Mouse (Mus musculus) hindbrain, embryonic 16.5 days (tissue): ENCODE results near the gene Mtrf1l. TPM values are rescaled to one million over a fixed set of nuclear protein-coding genes. Genes with fewer than 3 reads are reported as not detected.
A peak's percentile ranks its signal among the peaks of the same experiment; 100 is the strongest.

ENCODE experiments used
- ATAC-seq: fragments of 200-750 bp; cut with Nextera tagmentation; 2 replicates; pipeline ENCODE4 v1.8.0; 2017; ENCODE audit warnings: moderate TSS enrichment, moderate library complexity
- H3K27ac ChIP-seq: fragments of 300-500 bp; sonication (generic); 2 replicates; pipeline ENCODE4 v1.5.1; 2014; ENCODE audit warnings: low read depth, mild to moderate bottlenecking, control low read depth, low read length, moderate library complexity
- H3K27me3 ChIP-seq: fragments of 300-500 bp; sonication (generic); replicated peaks from 2 replicates; pipeline ENCODE4 v1.6.1; 2014; ENCODE audit warnings: low read length; ENCODE audit not compliant: control insufficient read depth, insufficient read depth
- H3K36me3 ChIP-seq: fragments of 300-500 bp; sonication (generic); 2 replicates; pipeline ENCODE4 v1.6.1; 2014; ENCODE audit warnings: mild to moderate bottlenecking, low read length, moderate library complexity, mixed read lengths; ENCODE audit not compliant: control insufficient read depth, insufficient read depth
- H3K4me1 ChIP-seq: fragments of 300-500 bp; sonication (generic); 2 replicates; pipeline ENCODE4 v1.6.1; 2014; ENCODE audit warnings: low read depth, low read length; ENCODE audit not compliant: control insufficient read depth, insufficient read depth
- H3K4me2 ChIP-seq: fragments of 300-500 bp; sonication (generic); 2 replicates; pipeline ENCODE4 v1.6.1; 2014; ENCODE audit warnings: mild to moderate bottlenecking, low read length, control low read depth, moderate library complexity
- H3K4me3 ChIP-seq: fragments of 300-500 bp; sonication (generic); 2 replicates; pipeline ENCODE4 v1.5.1; 2014; ENCODE audit warnings: mild to moderate bottlenecking, low read length, control low read depth, moderate library complexity
- H3K9ac ChIP-seq: fragments of 300-500 bp; sonication (generic); 2 replicates; pipeline ENCODE4 v1.6.1; 2014; ENCODE audit warnings: low read depth, mild to moderate bottlenecking, control low read depth, low read length, moderate library complexity
- H3K9me3 ChIP-seq: fragments of 300-500 bp; sonication (generic); 2 replicates; pipeline ENCODE4 v1.6.1; 2014; ENCODE audit warnings: mild to moderate bottlenecking, low read length, moderate library complexity; ENCODE audit not compliant: control insufficient read depth
- WGBS: fragments of 180-500 bp; shearing (Covaris S2); extraction: QIAGEN DNeasy Blood & Tissue Kit; methylation state at CpG from one replicate; pipeline ENCODE4 v1.1.7; 2014; 5-methylcytosine and 5-hydroxymethylcytosine counted together
- polyA plus RNA-seq: library from polyadenylated mRNA; unstranded; fragments of >200 nt; fragmentation: Nextera tagmentation; extraction: Ambion mirVana; gene quantifications from 2 replicates; pipeline ENCODE4 v1.2.1, GENCODE M21; 2015

Gene Mtrf1l
- polyA plus RNA-seq, 1 experiment from 2014 or later: 10.7 TPM

DNA sequence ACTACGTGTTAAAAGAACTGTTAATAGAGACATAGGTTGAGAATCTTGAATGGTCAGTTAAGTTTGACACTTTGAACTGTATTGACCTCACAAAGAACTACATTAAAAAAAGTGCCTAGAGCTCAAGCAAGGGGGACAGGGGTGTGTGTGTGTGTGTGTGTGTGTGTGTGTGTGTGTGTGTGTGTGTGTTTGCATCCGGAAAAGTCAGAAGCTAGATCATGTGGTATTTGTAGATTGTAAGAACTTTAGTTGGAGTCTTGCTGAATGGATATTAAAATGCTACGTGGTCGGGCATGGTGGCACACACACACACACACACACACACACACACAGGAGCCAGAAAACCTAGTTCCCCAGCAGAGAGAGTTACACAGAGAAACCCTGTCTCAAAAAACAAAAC lies 16.7 kb downstream of the Mtrf1l start:
- ATAC-seq: no peak
- H3K36me3 ChIP-seq: no peaks in the 10 kb centered on the region
- H3K27me3 ChIP-seq: no peaks in the 10 kb centered on the region
- H3K27ac ChIP-seq: no peak overlapping the region
- H3K4me2 ChIP-seq: no peak overlapping the region
- 83% methylated on average over 4 of the region's 4 CpGs for WGBS
- H3K9me3 ChIP-seq: no peaks in the 10 kb centered on the region
- no peak overlapping the region for H3K4me3 ChIP-seq
- H3K9ac ChIP-seq: no peak overlapping the region
- peaks cover 25% of the 10 kb centered on the region for H3K4me1 ChIP-seq

DNA sequence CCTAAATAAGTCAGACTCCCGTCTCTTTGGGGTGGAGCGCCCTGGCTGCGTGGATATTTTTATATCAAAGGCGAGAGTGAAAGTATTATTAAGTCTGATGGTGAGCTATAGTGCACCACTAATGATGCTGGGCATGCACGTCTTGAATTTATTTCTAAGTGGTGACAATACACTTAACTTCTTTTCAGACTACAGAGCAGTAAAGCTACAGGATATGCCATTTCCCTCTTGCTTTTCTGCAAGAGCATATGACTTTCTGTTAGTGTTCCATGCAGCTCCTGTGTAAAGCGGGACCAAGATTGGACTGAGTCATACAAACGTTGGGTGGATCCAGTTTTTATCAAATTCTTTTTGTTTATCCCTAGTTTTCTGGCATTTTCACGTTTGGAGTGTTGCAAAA lies 17.3 kb downstream of the Mtrf1l start:
- Histone ChIP-seq H3K4me3 (peak overlapping the region; percentile 81), H3K9me3 (no peaks in the 10 kb centered on the region), H3K4me1 (peaks cover 25% of the 10 kb centered on the region), H3K9ac (peak overlapping the region; percentile 74), H3K36me3 (no peaks in the 10 kb centered on the region), H3K27me3 (no peaks in the 10 kb centered on the region), H3K4me2 (peak overlapping the region; percentile 98), H3K27ac (peak overlapping the region; percentile 95)
- 20% methylated on average over 8 of the region's 8 CpGs for WGBS
- ATAC-seq: no peak

DNA sequence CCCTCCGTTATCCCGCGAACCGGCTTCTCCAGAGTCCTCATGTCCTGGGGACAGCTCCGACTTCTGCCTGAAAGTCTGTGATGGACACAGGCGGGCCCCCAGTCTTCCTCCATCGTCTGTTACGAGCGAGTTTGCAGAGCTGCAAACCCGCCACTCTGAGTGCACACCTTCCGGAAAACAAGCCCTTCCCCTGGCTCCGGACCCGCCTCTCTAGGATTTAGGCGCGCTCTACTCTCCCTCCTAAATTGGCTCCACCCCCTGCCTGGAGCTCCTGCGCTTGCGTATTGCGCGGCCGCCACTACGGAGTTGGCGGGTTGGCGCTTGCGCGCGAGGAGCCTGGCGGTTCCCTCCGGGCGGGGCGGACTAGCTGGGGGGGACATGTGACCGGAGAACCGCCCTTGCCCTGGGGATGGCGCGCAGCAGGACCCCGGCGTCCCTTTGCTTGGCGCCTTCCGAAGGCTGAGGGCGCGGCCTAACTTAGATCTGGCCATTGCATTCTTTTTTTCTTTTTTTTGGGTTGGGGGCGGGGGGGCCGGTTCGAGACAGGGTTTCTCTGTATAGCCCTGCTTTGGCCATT lies 17.9 kb downstream of the Mtrf1l start:
- Histone ChIP-seq H3K36me3 (0 out of 2 replicates have a peak, but pooled peaks cover 2% of the 10 kb centered on the region), H3K9me3 (no peaks in the 10 kb centered on the region), H3K4me1 (peaks cover 25% of the 10 kb centered on the region), H3K27ac (peak overlapping the region; percentile 95), H3K4me2 (peak overlapping the region; percentile 98), H3K27me3 (no peaks in the 10 kb centered on the region), H3K9ac (peak overlapping the region; percentile 74), H3K4me3 (peak overlapping the region; percentile 81)
- WGBS: under 1% methylated on average over 42 of the region's 43 CpGs
- peak; percentile 96 for ATAC-seq

DNA sequence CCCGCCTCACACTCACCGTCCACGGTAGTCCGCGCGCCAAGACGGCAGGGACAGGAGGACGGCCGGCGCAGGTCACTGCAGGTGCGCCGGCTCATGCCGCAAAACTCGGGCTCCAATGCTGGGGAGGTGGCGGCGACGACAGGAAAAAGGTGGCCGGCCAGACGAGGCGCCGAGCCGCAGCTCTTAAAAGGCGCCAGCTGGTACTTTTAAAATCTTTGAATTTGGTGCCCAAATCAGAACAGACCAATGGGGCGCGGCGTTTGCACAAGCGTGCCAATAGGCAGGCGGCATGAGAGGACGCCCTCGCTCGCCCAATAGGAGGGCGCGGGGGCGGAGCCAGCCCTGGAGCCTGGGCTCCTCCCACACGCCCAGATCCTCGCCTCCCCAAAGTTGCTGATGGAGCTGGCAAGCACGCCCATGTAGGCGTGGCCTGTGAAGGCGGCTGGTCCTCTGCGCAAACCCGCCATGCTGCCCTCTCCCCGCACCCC lies 18.4 kb downstream of the Mtrf1l start, which contains the start of gene Fbxo5:
Gene Fbxo5, minus strand, starts transcription at position 358 of the 488 bp plus-strand sequence.
- H3K4me2 ChIP-seq: peak within 1 kb of the TSS; percentile 98
- H3K27ac ChIP-seq: peak within 1 kb of the TSS; percentile 95
- no peaks in the 10 kb centered on the region for H3K9me3 ChIP-seq
- H3K9ac ChIP-seq: peak within 1 kb of the TSS; percentile 74
- peak; percentile 96 for ATAC-seq
- peaks cover 3% of the 10 kb centered on the region; the same call in 1 of the 2 replicates for H3K36me3 ChIP-seq
- under 1% methylated on average over 41 of the region's 42 CpGs for WGBS
- H3K4me1 ChIP-seq: peaks cover 25% of the 10 kb centered on the region
- H3K4me3 ChIP-seq: peak within 1 kb of the TSS; percentile 81
- H3K27me3 ChIP-seq: no peaks in the 10 kb centered on the region

GRCm38 (mm10) chr10:5804691-5805156 lies 19.0 kb downstream of the Mtrf1l start:
- peaks cover 25% of the 10 kb centered on the region for H3K4me1 ChIP-seq
- WGBS: under 1% methylated on average over 18 of the region's 24 CpGs
- H3K27ac ChIP-seq: no peak overlapping the region; the same call in 1 of the 2 replicates
- no peaks in the 10 kb centered on the region for H3K9me3 ChIP-seq
- H3K36me3 ChIP-seq: peaks cover 7% of the 10 kb centered on the region
- peak; percentile 29 for ATAC-seq
- peak overlapping the region; percentile 81 for H3K4me3 ChIP-seq
- peak overlapping the region; percentile 98 for H3K4me2 ChIP-seq
- H3K27me3 ChIP-seq: no peaks in the 10 kb centered on the region
- peak overlapping the region; percentile 54 for H3K9ac ChIP-seq

- no peak for ATAC-seq
- no peaks in the 10 kb centered on the region for H3K27me3 ChIP-seq
- no peak overlapping the region for H3K27ac ChIP-seq
- no peak overlapping the region for H3K9ac ChIP-seq
- peaks cover 25% of the 10 kb centered on the region for H3K4me1 ChIP-seq
- H3K4me3 ChIP-seq: peak overlapping the region; percentile 17
- H3K9me3 ChIP-seq: no peaks in the 10 kb centered on the region
- H3K36me3 ChIP-seq: peaks cover 7% of the 10 kb centered on the region
- H3K4me2 ChIP-seq: peak overlapping the region; percentile 44
- WGBS: 19% methylated on average over 1 of the region's 1 CpGs
Observed at GRCm38 (mm10) chr10:5803739-5804138, 20.0 kb downstream of the Mtrf1l start.

DNA sequence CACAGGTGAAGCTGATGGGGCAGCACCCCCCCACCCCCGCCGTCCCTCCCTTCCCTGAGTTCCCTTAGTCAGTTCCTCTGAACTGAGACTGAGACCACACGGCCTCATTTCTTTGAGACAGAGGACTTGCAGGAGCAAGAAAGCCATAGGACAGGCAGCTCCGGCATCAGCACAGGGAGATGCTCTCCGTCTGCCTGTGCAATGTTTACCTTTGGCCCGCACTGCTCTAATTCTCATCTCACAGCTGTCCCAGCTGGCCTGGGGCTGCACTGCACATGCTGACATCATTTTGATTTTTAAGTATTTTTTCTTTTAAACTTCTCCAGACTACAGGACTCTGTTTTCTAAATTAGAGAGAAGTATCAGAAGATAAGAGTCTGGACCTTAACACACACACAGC lies 20.8 kb downstream of the Mtrf1l start:
- H3K27ac ChIP-seq: no peak overlapping the region
- H3K36me3 ChIP-seq: peaks cover 7% of the 10 kb centered on the region
- peak overlapping the region; percentile 11 for H3K4me3 ChIP-seq
- H3K9ac ChIP-seq: 0 out of 2 replicates have a peak overlapping the region, but pooled peaks have one; percentile 4
- no peaks in the 10 kb centered on the region for H3K9me3 ChIP-seq
- no peak for ATAC-seq
- 36% methylated on average over 6 of the region's 6 CpGs for WGBS
- H3K27me3 ChIP-seq: no peaks in the 10 kb centered on the region
- peak overlapping the region; percentile 44 for H3K4me2 ChIP-seq
- H3K4me1 ChIP-seq: peaks cover 25% of the 10 kb centered on the region

DNA sequence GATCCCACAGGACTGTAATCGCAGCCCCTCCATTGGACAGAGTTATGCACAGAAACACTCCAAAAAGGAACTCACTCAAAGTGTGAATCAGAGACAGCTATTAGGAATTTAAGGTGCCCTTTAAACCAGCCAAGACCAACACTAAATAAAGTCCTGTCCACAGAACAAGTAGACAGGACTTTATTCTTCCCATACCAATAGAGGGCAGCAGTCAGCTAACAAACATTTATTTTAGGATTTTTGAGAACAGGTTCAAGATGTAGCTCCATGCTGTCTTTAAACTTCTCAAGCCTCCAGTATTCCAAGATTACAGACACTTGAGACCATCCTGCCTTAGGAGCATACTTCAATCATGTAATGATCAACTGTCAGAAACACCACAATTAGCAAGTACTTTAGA lies 23.2 kb downstream of the Mtrf1l start:
- peaks cover 22% of the 10 kb centered on the region for H3K4me1 ChIP-seq
- ATAC-seq: no peak
- no peak overlapping the region for H3K4me2 ChIP-seq
- H3K9ac ChIP-seq: no peak overlapping the region
- H3K4me3 ChIP-seq: no peak overlapping the region
- peaks cover 7% of the 10 kb centered on the region for H3K36me3 ChIP-seq
- 100% methylated on average over 1 of the region's 1 CpGs for WGBS
- no peak overlapping the region for H3K27ac ChIP-seq
- H3K9me3 ChIP-seq: no peaks in the 10 kb centered on the region
- H3K27me3 ChIP-seq: no peaks in the 10 kb centered on the region

DNA sequence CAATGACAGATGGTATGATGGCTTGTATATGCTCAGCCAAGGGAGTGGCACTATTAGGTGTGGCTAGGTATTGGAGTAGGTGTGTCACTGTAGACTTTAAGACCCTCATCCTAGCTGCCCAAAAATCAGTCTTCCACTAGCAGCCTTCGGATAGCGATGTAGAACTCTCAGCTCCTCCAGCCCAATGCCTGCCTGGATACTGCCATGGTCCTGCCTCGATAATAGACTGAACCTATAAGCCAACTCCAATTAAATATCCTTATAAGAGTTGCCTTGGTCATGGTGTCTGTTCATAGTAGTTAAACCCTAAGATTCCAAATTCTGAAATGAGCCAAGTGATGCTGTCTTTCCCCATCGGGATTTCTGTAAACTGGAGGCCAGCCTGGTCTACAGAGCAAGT lies 25.6 kb downstream of the Mtrf1l start:
- Histone ChIP-seq H3K4me1 (peaks cover 5% of the 10 kb centered on the region; the same call in 1 of the 2 replicates), H3K4me3 (no peak overlapping the region), H3K9me3 (no peaks in the 10 kb centered on the region), H3K36me3 (peaks cover 7% of the 10 kb centered on the region), H3K4me2 (no peak overlapping the region), H3K27ac (no peak overlapping the region), H3K27me3 (no peaks in the 10 kb centered on the region), H3K9ac (no peak overlapping the region)
- no peak for ATAC-seq
- 82% methylated on average over 4 of the region's 4 CpGs for WGBS
